ENCODE assay signal across 22 mouse cellular contexts in genomic region chr4:107011325-107012004, GRCm38 (mm10). TPM values are rescaled to one million over a fixed set of nuclear protein-coding genes. Genes with fewer than 3 reads are reported as not detected.
DNase-seq lines count a peak whose midpoint lies in the region; ATAC-seq lines count a peak whose summit lies in the region.
"Had no signal": no experiment of that assay in that cellular context is flagged by ENCODE, and none has a peak within 500 bp of the region (broad histone marks: within the 10 kb centered on the region; RNA-seq: fewer than 3 reads in every experiment).

No protein-coding gene starts in this region.

- 0 out of 2 replicates have a peak overlapping the region, but pooled peaks have one; percentile 38 for H3K27ac ChIP-seq in embryonic facial prominence, embryonic 12.5 days
- no peak overlapping the region for H3K27ac ChIP-seq in embryonic facial prominence, embryonic 10.5 days (replicated peaks)
- 0 out of 2 replicates have a peak overlapping the region, but pooled peaks have one; percentile 35 for H3K27ac ChIP-seq in limb, embryonic 12.5 days
- H3K27ac ChIP-seq in limb, embryonic 10.5 days, result no peak overlapping the region
- peak overlapping the region; percentile 54; the same call in 1 of the 2 replicates for H3K27ac ChIP-seq in embryonic facial prominence, embryonic 14.5 days (replicated peaks; ENCODE audit: low read depth, low read length)
- H3K27ac ChIP-seq: intestine, embryonic 15.5 days; lung, embryonic 15.5 days; stomach, embryonic 15.5 days had no signal

- peaks cover 38% of the 10 kb centered on the region for H3K4me1 ChIP-seq in embryonic facial prominence, embryonic 12.5 days
- peaks cover 59% of the 10 kb centered on the region for H3K4me1 ChIP-seq in embryonic facial prominence, embryonic 10.5 days
- H3K4me1 ChIP-seq in limb, embryonic 12.5 days (replicated peaks), result peaks cover 53% of the 10 kb centered on the region
- H3K4me1 ChIP-seq in limb, embryonic 10.5 days, result peaks cover 61% of the 10 kb centered on the region
- peaks cover 23% of the 10 kb centered on the region for H3K4me1 ChIP-seq in embryonic facial prominence, embryonic 14.5 days (ENCODE audit: control insufficient read depth, insufficient read depth, low read length)
- H3K4me1 ChIP-seq: lung, embryonic 15.5 days had no signal

- WGBS in embryonic facial prominence, embryonic 12.5 days, result 81% methylated on average over 8 of the region's 8 CpGs
- WGBS in embryonic facial prominence, embryonic 10.5 days, result 93% methylated on average over 8 of the region's 8 CpGs
- 87% methylated on average over 8 of the region's 8 CpGs for WGBS in limb, embryonic 12.5 days
- WGBS in limb, embryonic 10.5 days, result 93% methylated on average over 8 of the region's 8 CpGs
- 76% methylated on average over 8 of the region's 8 CpGs for WGBS in embryonic facial prominence, embryonic 14.5 days

- H3K9ac ChIP-seq in embryonic facial prominence, embryonic 12.5 days, result no peak overlapping the region
- H3K9ac ChIP-seq in limb, embryonic 12.5 days (replicated peaks), result no peak overlapping the region
- H3K9ac ChIP-seq in embryonic facial prominence, embryonic 14.5 days (ENCODE audit: low read depth, low read length), result no peak overlapping the region
- H3K9ac ChIP-seq: intestine, embryonic 15.5 days; lung, embryonic 15.5 days; midbrain, embryonic 12.5 days; stomach, embryonic 15.5 days had no signal

- no peak for ATAC-seq in embryonic facial prominence, embryonic 12.5 days (ENCODE audit: insufficient number of reproducible peaks, insufficient read depth, low FRiP score, low TSS enrichment)
- no peak for ATAC-seq in limb, embryonic 12.5 days (ENCODE audit: insufficient number of reproducible peaks, insufficient read depth, low FRiP score, low TSS enrichment, low read depth)
- no peak for ATAC-seq in embryonic facial prominence, embryonic 14.5 days (ENCODE audit: low read depth)
- ATAC-seq in megakaryocyte-erythroid progenitor cell, adult 5-6 weeks (replicated peaks; ENCODE audit: low FRiP score, low TSS enrichment, poor library complexity, severe bottlenecking), result peak; percentile 48
- ATAC-seq: forebrain, embryonic 14.5 days; hindbrain, postnatal 0 days; intestine, embryonic 15.5 days had no signal

- no peak for DNase-seq in embryonic facial prominence, embryonic 10.5 days (ENCODE audit: low spot score)
- no peak for DNase-seq in limb, embryonic 10.5 days (ENCODE audit: low spot score)
- DNase-seq in embryonic facial prominence, embryonic 14.5 days (ENCODE audit: low spot score), result no peak
- DNase-seq in T-cell, adult 2 months (ENCODE audit: low spot score), result no peak
- DNase-seq in adipocyte (ENCODE audit: low spot score), result no peak
- DNase-seq: adrenal gland, adult 2 months; cerebellum, adult 9-11 months; embryo, embryonic 11 days; gastrocnemius, postnatal 36 days; kidney, adult 8-10 months; layer of hippocampus, postnatal 36 days; right cerebral cortex, postnatal 14 days had no signal

- no peaks in the 10 kb centered on the region for H3K27me3 ChIP-seq in embryonic facial prominence, embryonic 12.5 days
- H3K27me3 ChIP-seq in embryonic facial prominence, embryonic 10.5 days (replicated peaks; ENCODE audit: low read depth, poor library complexity, severe bottlenecking), result no peaks in the 10 kb centered on the region
- no peaks in the 10 kb centered on the region for H3K27me3 ChIP-seq in limb, embryonic 12.5 days
- no peaks in the 10 kb centered on the region for H3K27me3 ChIP-seq in limb, embryonic 10.5 days (ENCODE audit: low read depth, poor library complexity, severe bottlenecking)
- no peaks in the 10 kb centered on the region for H3K27me3 ChIP-seq in embryonic facial prominence, embryonic 14.5 days (replicated peaks; ENCODE audit: control insufficient read depth, insufficient read depth, low read length)
- H3K27me3 ChIP-seq: intestine, embryonic 15.5 days; lung, embryonic 15.5 days; midbrain, embryonic 12.5 days; stomach, embryonic 15.5 days had no signal

- H3K4me3 ChIP-seq in embryonic facial prominence, embryonic 12.5 days, result no peak overlapping the region
- no peak overlapping the region for H3K4me3 ChIP-seq in embryonic facial prominence, embryonic 10.5 days
- H3K4me3 ChIP-seq in limb, embryonic 12.5 days (replicated peaks), result no peak overlapping the region
- no peak overlapping the region for H3K4me3 ChIP-seq in limb, embryonic 10.5 days
- no peak overlapping the region for H3K4me3 ChIP-seq in embryonic facial prominence, embryonic 14.5 days (ENCODE audit: low read depth, low read length)
- H3K4me3 ChIP-seq: intestine, embryonic 15.5 days; lung, embryonic 15.5 days; midbrain, embryonic 12.5 days; stomach, embryonic 15.5 days had no signal

- no peak overlapping the region for H3K4me2 ChIP-seq in embryonic facial prominence, embryonic 12.5 days (replicated peaks)
- H3K4me2 ChIP-seq in limb, embryonic 12.5 days, result no peak overlapping the region
- no peak overlapping the region for H3K4me2 ChIP-seq in embryonic facial prominence, embryonic 14.5 days (ENCODE audit: low read depth, low read length)
- H3K4me2 ChIP-seq: intestine, embryonic 15.5 days; liver, embryonic 11.5 days; lung, embryonic 15.5 days; midbrain, embryonic 12.5 days; stomach, embryonic 15.5 days had no signal

- H3K36me3 ChIP-seq in embryonic facial prominence, embryonic 12.5 days, result peaks cover 28% of the 10 kb centered on the region
- peaks cover 94% of the 10 kb centered on the region for H3K36me3 ChIP-seq in embryonic facial prominence, embryonic 10.5 days (replicated peaks)
- H3K36me3 ChIP-seq in limb, embryonic 12.5 days, result peaks cover 70% of the 10 kb centered on the region
- H3K36me3 ChIP-seq in limb, embryonic 10.5 days, result peaks cover 93% of the 10 kb centered on the region
- peaks cover 11% of the 10 kb centered on the region; the same call in 1 of the 2 replicates for H3K36me3 ChIP-seq in embryonic facial prominence, embryonic 14.5 days (ENCODE audit: control insufficient read depth, insufficient read depth, low read length)
- H3K36me3 ChIP-seq: stomach, embryonic 15.5 days had no signal

- no peaks in the 10 kb centered on the region for H3K9me3 ChIP-seq in embryonic facial prominence, embryonic 12.5 days
- H3K9me3 ChIP-seq in embryonic facial prominence, embryonic 10.5 days, result no peaks in the 10 kb centered on the region
- no peaks in the 10 kb centered on the region for H3K9me3 ChIP-seq in limb, embryonic 12.5 days
- no peaks in the 10 kb centered on the region for H3K9me3 ChIP-seq in limb, embryonic 10.5 days (replicated peaks)
- H3K9me3 ChIP-seq in embryonic facial prominence, embryonic 14.5 days (ENCODE audit: control insufficient read depth, low read length), result no peaks in the 10 kb centered on the region
- H3K9me3 ChIP-seq: intestine, embryonic 15.5 days; lung, embryonic 15.5 days; midbrain, embryonic 12.5 days; stomach, embryonic 15.5 days had no signal

RNA-seq across cellular contexts. Expression of gene Mrpl37, which starts 55.2 kb away (rescaled TPM):
- 96.9 and 100 TPM in 2 replicates for polyA plus RNA-seq in embryonic facial prominence, embryonic 12.5 days (2016; fragmentation: Nextera tagmentation; extraction: Ambion mirVana)
- polyA plus RNA-seq in embryonic facial prominence, embryonic 10.5 days (2016; fragmentation: Nextera tagmentation; extraction: Ambion mirVana), result 129 and 136 TPM in 2 replicates
- 97.8 and 102 TPM in 2 replicates for polyA plus RNA-seq in limb, embryonic 12.5 days (2016; fragmentation: Nextera tagmentation; extraction: Ambion mirVana)
- polyA plus RNA-seq in limb, embryonic 10.5 days (2016; fragmentation: Nextera tagmentation; extraction: Ambion mirVana), result 145 and 167 TPM in 2 replicates
- polyA plus RNA-seq in embryonic facial prominence, embryonic 14.5 days (2014; fragmentation: Nextera tagmentation; extraction: Ambion mirVana), result 91.3 and 95.5 TPM in 2 replicates
- 104 and 107 TPM in 2 replicates for total RNA-seq in megakaryocyte-erythroid progenitor cell, adult 5-6 weeks (2014; fragmentation: Nextera tagmentation)
- 61.0 and 78.5 TPM in 2 replicates for total RNA-seq in megakaryocyte-erythroid progenitor cell, adult 5-6 weeks (2017)

RNA-seq across cellular contexts. Expression of gene Cyb5rl, which starts 55.3 kb away (rescaled TPM):
- 4.6 and 5.9 TPM in 2 replicates for polyA plus RNA-seq in embryonic facial prominence, embryonic 12.5 days (2016; fragmentation: Nextera tagmentation; extraction: Ambion mirVana)
- polyA plus RNA-seq in embryonic facial prominence, embryonic 10.5 days (2016; fragmentation: Nextera tagmentation; extraction: Ambion mirVana), result 8.1 and 10.4 TPM in 2 replicates
- polyA plus RNA-seq in limb, embryonic 12.5 days (2016; fragmentation: Nextera tagmentation; extraction: Ambion mirVana), result 4.6 and 7.1 TPM in 2 replicates
- 11.7 and 12.6 TPM in 2 replicates for polyA plus RNA-seq in limb, embryonic 10.5 days (2016; fragmentation: Nextera tagmentation; extraction: Ambion mirVana)
- polyA plus RNA-seq in embryonic facial prominence, embryonic 14.5 days (2014; fragmentation: Nextera tagmentation; extraction: Ambion mirVana), result 5.3 and 8.6 TPM in 2 replicates
- 8.1 and 11.5 TPM in 2 replicates for total RNA-seq in megakaryocyte-erythroid progenitor cell, adult 5-6 weeks (2014; fragmentation: Nextera tagmentation)
- 6.6 and 12.8 TPM in 2 replicates for total RNA-seq in megakaryocyte-erythroid progenitor cell, adult 5-6 weeks (2017)

Comparison
In these comparisons a context has a peak if more than half of its experiments do, and no peak if none do; other contexts are left out.
1. H3K27ac ChIP-seq: peak in embryonic facial prominence, embryonic 12.5 days (single experiment), limb, embryonic 12.5 days (single experiment) and embryonic facial prominence, embryonic 14.5 days (single experiment); none in embryonic facial prominence, embryonic 10.5 days (single experiment) and limb, embryonic 10.5 days (single experiment).